Mouse (Mus musculus) hindbrain, embryonic 13.5 days (tissue): ENCODE results near the gene Wnt10b. TPM values are rescaled to one million over a fixed set of nuclear protein-coding genes. Genes with fewer than 3 reads are reported as not detected.

Experiments
- ATAC-seq: fragments of 200-750 bp; cut with Nextera tagmentation; 2 replicates; pipeline ENCODE4 v1.8.0; 2017; ENCODE audit warnings: moderate TSS enrichment; ENCODE audit not compliant: low FRiP score
- H3K27ac ChIP-seq: fragments of 300-500 bp; sonication (generic); 2 replicates; pipeline ENCODE4 v1.5.1; 2015; ENCODE audit warnings: inconsistent platforms, mild to moderate bottlenecking, moderate library complexity
- H3K27me3 ChIP-seq: fragments of 300-500 bp; sonication (generic); 2 replicates; pipeline ENCODE4 v1.6.1; 2015; ENCODE audit warnings: mild to moderate bottlenecking, inconsistent platforms
- H3K36me3 ChIP-seq: fragments of 300-500 bp; sonication (generic); 2 replicates; pipeline ENCODE4 v1.6.1; 2015; ENCODE audit warnings: mild to moderate bottlenecking, inconsistent platforms
- H3K4me1 ChIP-seq: fragments of 300-500 bp; sonication (generic); replicated peaks from 2 replicates; pipeline ENCODE4 v1.6.1; 2015; ENCODE audit warnings: inconsistent platforms
- H3K4me2 ChIP-seq: fragments of 300-500 bp; sonication (generic); 2 replicates; pipeline ENCODE4 v1.6.1; 2015; ENCODE audit warnings: inconsistent platforms, mild to moderate bottlenecking, moderate library complexity
- H3K4me3 ChIP-seq: fragments of 300-500 bp; sonication (generic); 2 replicates; pipeline ENCODE4 v1.5.1; 2015; ENCODE audit warnings: mild to moderate bottlenecking, inconsistent platforms
- H3K9ac ChIP-seq: fragments of 300-500 bp; sonication (generic); 2 replicates; pipeline ENCODE4 v1.6.1; 2015; ENCODE audit warnings: mild to moderate bottlenecking, inconsistent platforms
- H3K9me3 ChIP-seq: fragments of 300-500 bp; sonication (generic); 2 replicates; pipeline ENCODE4 v1.6.1; 2016; ENCODE audit warnings: inconsistent platforms
- WGBS: fragments of 180-500 bp; shearing (Covaris S2); methylation state at CpG from one replicate; pipeline ENCODE4 v1.1.7; 2015; 5-methylcytosine and 5-hydroxymethylcytosine counted together
- polyA plus RNA-seq: library from polyadenylated mRNA; unstranded; fragments of >200 nt; fragmentation: Nextera tagmentation; extraction: Ambion mirVana; gene quantifications from 2 replicates; pipeline ENCODE4 v1.2.1, GENCODE M21; 2015

Wnt10b gene
- polyA plus RNA-seq, 1 experiment from 2014 or later, result 0.12 TPM

GRCm38 (mm10) chr15:98733370-98733769 lies 44.6 kb downstream of the Wnt10b start:
- H3K4me2 ChIP-seq, result no peak overlapping the region
- H3K27ac ChIP-seq, result no peak overlapping the region
- peaks cover 36% of the 10 kb centered on the region for H3K36me3 ChIP-seq
- no peak overlapping the region for H3K4me3 ChIP-seq
- H3K27me3 ChIP-seq, result peaks cover 13% of the 10 kb centered on the region
- whole genome bisulfite sequencing, result 81% methylated on average over 6 of the region's 6 CpGs
- no peak overlapping the region for H3K9ac ChIP-seq
- H3K9me3 ChIP-seq, result no peaks in the 10 kb centered on the region
- peaks cover 1% of the 10 kb centered on the region; the same call in 1 of the 2 replicates for H3K4me1 ChIP-seq
- ATAC-seq, result no peak

GRCm38 (mm10) chr15:98732006-98732531 lies 45.9 kb downstream of the Wnt10b start:
- Histone ChIP-seq H3K9ac (no peak overlapping the region), H3K9me3 (no peaks in the 10 kb centered on the region), H3K27ac (no peak overlapping the region), H3K4me1 (peaks cover 14% of the 10 kb centered on the region), H3K27me3 (peaks cover 25% of the 10 kb centered on the region), H3K4me2 (no peak overlapping the region), H3K36me3 (peaks cover 26% of the 10 kb centered on the region), H3K4me3 (no peak overlapping the region)
- 69% methylated on average over 8 of the region's 8 CpGs for WGBS
- ATAC-seq, result no peak

GRCm38 (mm10) chr15:98730790-98731189 lies 47.2 kb downstream of the Wnt10b start:
- 83% methylated on average over 6 of the region's 6 CpGs for WGBS
- Histone ChIP-seq H3K9ac (no peak overlapping the region), H3K9me3 (no peaks in the 10 kb centered on the region), H3K4me3 (no peak overlapping the region), H3K4me2 (no peak overlapping the region), H3K27me3 (peaks cover 37% of the 10 kb centered on the region), H3K36me3 (peaks cover 13% of the 10 kb centered on the region), H3K4me1 (peaks cover 19% of the 10 kb centered on the region), H3K27ac (no peak overlapping the region)
- ATAC-seq, result no peak

GRCm38 (mm10) chr15:98729791-98730545 lies 48.0 kb downstream of the Wnt10b start:
- H3K9ac ChIP-seq, result no peak overlapping the region
- no peaks in the 10 kb centered on the region for H3K9me3 ChIP-seq
- WGBS, result 70% methylated on average over 7 of the region's 7 CpGs
- H3K36me3 ChIP-seq, result peaks cover 6% of the 10 kb centered on the region; the same call in 1 of the 2 replicates
- peaks cover 42% of the 10 kb centered on the region for H3K27me3 ChIP-seq
- H3K4me2 ChIP-seq, result no peak overlapping the region
- H3K27ac ChIP-seq, result no peak overlapping the region
- no peak overlapping the region for H3K4me3 ChIP-seq
- H3K4me1 ChIP-seq, result peaks cover 19% of the 10 kb centered on the region
- no peak for ATAC-seq

GRCm38 (mm10) chr15:98728366-98728765 lies 49.6 kb downstream of the Wnt10b start:
- no peak for ATAC-seq
- Histone ChIP-seq H3K27ac (no peak overlapping the region), H3K4me1 (peaks cover 25% of the 10 kb centered on the region), H3K4me2 (peak overlapping the region; percentile 86), H3K27me3 (peaks cover 51% of the 10 kb centered on the region), H3K4me3 (peak overlapping the region; percentile 46), H3K9ac (no peak overlapping the region), H3K36me3 (no peaks in the 10 kb centered on the region), H3K9me3 (no peaks in the 10 kb centered on the region)
- WGBS, result 38% methylated on average over 9 of the region's 9 CpGs

DNA sequence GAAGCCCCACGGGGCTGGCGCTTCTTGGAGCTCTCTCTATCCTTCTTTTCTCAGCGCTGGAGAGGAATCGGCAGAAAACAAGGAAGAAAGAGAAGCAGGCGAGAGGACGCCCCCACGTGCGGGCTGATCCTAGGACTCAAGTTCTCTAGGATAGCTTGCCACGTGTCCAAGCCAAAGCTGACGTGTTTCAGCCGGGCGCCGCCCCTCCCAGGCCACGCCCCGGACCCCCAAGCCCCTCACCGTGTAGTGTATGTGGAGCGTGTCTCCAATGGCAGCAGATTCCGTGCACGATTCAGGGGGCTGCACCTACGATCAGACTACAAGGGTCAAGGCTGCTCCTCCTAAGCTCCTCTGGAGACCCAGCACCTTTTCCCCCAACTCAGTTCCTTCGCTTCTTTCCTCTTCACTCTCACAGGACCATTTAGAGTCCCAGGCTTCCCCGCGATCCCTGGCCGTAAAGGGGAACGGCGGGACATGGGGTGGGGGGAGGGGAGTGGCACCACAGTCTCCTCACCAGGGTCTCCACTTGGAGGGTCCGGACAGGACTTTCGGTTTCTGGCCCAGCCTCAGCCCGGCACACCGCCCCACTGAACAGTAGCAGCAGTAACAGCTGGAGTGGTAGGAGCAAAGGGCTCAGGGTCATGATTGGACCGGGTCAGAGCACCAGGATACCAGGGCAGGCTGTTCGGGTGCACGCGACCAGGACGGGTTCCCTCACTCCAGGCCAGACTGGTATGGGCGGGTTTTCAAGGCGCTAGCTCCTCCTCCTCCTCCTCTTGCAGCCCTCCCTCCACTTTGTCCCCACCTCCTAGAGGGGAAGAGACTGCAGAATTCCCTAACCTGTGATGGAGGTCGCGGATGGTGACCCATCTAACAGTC lies 50.3 kb downstream of the Wnt10b start, which contains the start of gene Fkbp11:
Fkbp11 (minus strand) TSS at position 756 of the 879 bp plus-strand sequence.
- peaks cover 25% of the 10 kb centered on the region for H3K4me1 ChIP-seq
- peak within 1 kb of the TSS; percentile 46 for H3K4me3 ChIP-seq
- under 1% methylated on average over 39 of the region's 39 CpGs for WGBS

GRCm38 (mm10) chr15:98726746-98727145 lies 51.2 kb downstream of the Wnt10b start:
- Histone ChIP-seq H3K4me1 (peaks cover 25% of the 10 kb centered on the region), H3K27ac (no peak overlapping the region), H3K9me3 (no peaks in the 10 kb centered on the region), H3K27me3 (peaks cover 62% of the 10 kb centered on the region), H3K9ac (peak overlapping the region; percentile 66; the same call in 1 of the 2 replicates), H3K4me3 (peak overlapping the region; percentile 46; the same call in 1 of the 2 replicates), H3K36me3 (no peaks in the 10 kb centered on the region), H3K4me2 (peak overlapping the region; percentile 86)
- WGBS, result 54% methylated on average over 7 of the region's 7 CpGs
- no peak for ATAC-seq

More for the DNA sequence above, 50.3 kb downstream of the Wnt10b start, which contains the start of gene Fkbp11:
- H3K27me3 ChIP-seq, result peaks cover 57% of the 10 kb centered on the region
- peak; percentile 79 for ATAC-seq
- H3K9me3 ChIP-seq, result no peaks in the 10 kb centered on the region
- H3K27ac ChIP-seq, result no peak within 1 kb of the TSS
- peak within 1 kb of the TSS; percentile 86 for H3K4me2 ChIP-seq
- H3K9ac ChIP-seq, result peak within 1 kb of the TSS; percentile 66
- H3K36me3 ChIP-seq, result no peaks in the 10 kb centered on the region

GRCm38 (mm10) chr15:98726079-98726478 lies 51.9 kb downstream of the Wnt10b start:
- ATAC-seq, result no peak
- peaks cover 65% of the 10 kb centered on the region for H3K27me3 ChIP-seq
- 78% methylated on average over 4 of the region's 4 CpGs for WGBS
- H3K36me3 ChIP-seq, result no peaks in the 10 kb centered on the region
- no peak overlapping the region for H3K27ac ChIP-seq
- H3K9ac ChIP-seq, result no peak overlapping the region
- H3K9me3 ChIP-seq, result no peaks in the 10 kb centered on the region
- no peak overlapping the region for H3K4me3 ChIP-seq
- H3K4me2 ChIP-seq, result no peak overlapping the region
- H3K4me1 ChIP-seq, result peaks cover 25% of the 10 kb centered on the region

DNA sequence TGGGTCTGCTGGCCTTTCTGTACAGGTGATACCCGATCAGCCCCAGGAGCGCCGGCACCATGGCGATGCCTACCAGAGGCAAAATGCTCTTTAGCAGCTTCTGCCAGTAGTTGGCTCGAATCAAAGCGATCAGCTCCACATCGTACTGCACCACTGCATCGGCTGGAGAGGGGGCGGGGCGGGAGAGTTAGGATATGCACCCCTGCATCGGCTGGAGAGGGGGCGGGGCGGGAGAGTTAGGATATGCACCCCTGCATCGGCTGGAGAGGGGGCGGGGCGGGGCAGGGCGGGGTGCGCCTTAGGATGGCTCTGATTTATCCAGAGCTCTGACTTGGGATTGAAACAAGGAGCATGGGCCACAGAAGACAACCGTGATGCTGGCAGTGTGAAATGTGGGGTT lies 53.5 kb downstream of the Wnt10b start:
- Histone ChIP-seq H3K27ac (no peak overlapping the region), H3K36me3 (no peaks in the 10 kb centered on the region), H3K27me3 (peaks cover 65% of the 10 kb centered on the region), H3K4me2 (peak overlapping the region; percentile 30), H3K4me3 (no peak overlapping the region), H3K9ac (no peak overlapping the region), H3K9me3 (no peaks in the 10 kb centered on the region), H3K4me1 (peaks cover 25% of the 10 kb centered on the region)
- WGBS, result 29% methylated on average over 19 of the region's 19 CpGs
- ATAC-seq, result no peak

- H3K4me2 ChIP-seq, result no peak overlapping the region
- no peaks in the 10 kb centered on the region for H3K36me3 ChIP-seq
- 67% methylated on average over 14 of the region's 14 CpGs for WGBS
- no peak overlapping the region for H3K9ac ChIP-seq
- H3K27ac ChIP-seq, result no peak overlapping the region
- H3K9me3 ChIP-seq, result no peaks in the 10 kb centered on the region
- no peak for ATAC-seq
- H3K4me1 ChIP-seq, result peaks cover 18% of the 10 kb centered on the region
- peaks cover 54% of the 10 kb centered on the region for H3K27me3 ChIP-seq
- H3K4me3 ChIP-seq, result no peak overlapping the region
Observed at GRCm38 (mm10) chr15:98722854-98723253, 55.1 kb downstream of the Wnt10b start.

GRCm38 (mm10) chr15:98722191-98722590 lies 55.8 kb downstream of the Wnt10b start:
- 81% methylated on average over 8 of the region's 8 CpGs for WGBS
- no peak overlapping the region for H3K4me2 ChIP-seq
- H3K9me3 ChIP-seq, result no peaks in the 10 kb centered on the region
- peaks cover 50% of the 10 kb centered on the region for H3K27me3 ChIP-seq
- H3K4me1 ChIP-seq, result peaks cover 12% of the 10 kb centered on the region
- no peak for ATAC-seq
- H3K9ac ChIP-seq, result no peak overlapping the region
- H3K36me3 ChIP-seq, result no peaks in the 10 kb centered on the region
- H3K4me3 ChIP-seq, result no peak overlapping the region
- H3K27ac ChIP-seq, result no peak overlapping the region
